Mouse (Mus musculus) embryonic facial prominence, embryonic 15.5 days (tissue): ENCODE measurements around the gene Hdac4. TPM values are rescaled to one million over a fixed set of nuclear protein-coding genes. Genes with fewer than 3 reads are reported as not detected.
A peak's percentile ranks its signal among the peaks of the same experiment; 100 is the strongest.

ENCODE experiments used
- ATAC-seq: fragments of 200-750 bp; cut with Nextera tagmentation; 2 replicates; pipeline ENCODE4 v1.8.0; 2017; ENCODE audit warnings: low read depth, moderate TSS enrichment; ENCODE audit not compliant: insufficient number of reproducible peaks, low FRiP score, low TSS enrichment
- H3K27ac ChIP-seq: fragments of 300-500 bp; sonication (generic); replicated peaks from 2 replicates; pipeline ENCODE4 v1.5.1; 2015; ENCODE audit warnings: mild to moderate bottlenecking, inconsistent platforms
- H3K27me3 ChIP-seq: fragments of 300-500 bp; sonication (generic); 2 replicates; pipeline ENCODE4 v1.6.1; 2015; ENCODE audit warnings: inconsistent platforms
- H3K36me3 ChIP-seq: fragments of 300-500 bp; sonication (generic); 2 replicates; pipeline ENCODE4 v1.6.1; 2015; ENCODE audit warnings: mild to moderate bottlenecking, inconsistent platforms
- H3K4me1 ChIP-seq: fragments of 300-500 bp; sonication (generic); 2 replicates; pipeline ENCODE4 v1.6.1; 2015; ENCODE audit warnings: inconsistent platforms
- H3K4me2 ChIP-seq: fragments of 300-500 bp; sonication (generic); replicated peaks from 2 replicates; pipeline ENCODE4 v1.6.1; 2015; ENCODE audit warnings: mild to moderate bottlenecking, inconsistent platforms
- H3K4me3 ChIP-seq: fragments of 300-500 bp; sonication (generic); replicated peaks from 2 replicates; pipeline ENCODE4 v1.5.1; 2015; ENCODE audit warnings: mild to moderate bottlenecking, inconsistent platforms
- H3K9ac ChIP-seq: fragments of 300-500 bp; sonication (generic); 2 replicates; pipeline ENCODE4 v1.6.1; 2015; ENCODE audit warnings: inconsistent platforms
- H3K9me3 ChIP-seq: fragments of 300-500 bp; sonication (generic); replicated peaks from 2 replicates; pipeline ENCODE4 v1.6.1; 2016; ENCODE audit warnings: inconsistent platforms
- WGBS: fragments of 180-500 bp; shearing (Covaris S2); methylation state at CpG from one replicate; pipeline ENCODE4 v1.1.7; 2015; 5-methylcytosine and 5-hydroxymethylcytosine counted together
- polyA plus RNA-seq: library from polyadenylated mRNA; unstranded; fragments of >200 nt; fragmentation: Nextera tagmentation; extraction: Ambion mirVana; gene quantifications from 2 replicates; pipeline ENCODE4 v1.2.1, GENCODE M21; 2015

Gene Hdac4
- polyA plus RNA-seq: 27.5 and 28.9 TPM in 2 replicates

DNA sequence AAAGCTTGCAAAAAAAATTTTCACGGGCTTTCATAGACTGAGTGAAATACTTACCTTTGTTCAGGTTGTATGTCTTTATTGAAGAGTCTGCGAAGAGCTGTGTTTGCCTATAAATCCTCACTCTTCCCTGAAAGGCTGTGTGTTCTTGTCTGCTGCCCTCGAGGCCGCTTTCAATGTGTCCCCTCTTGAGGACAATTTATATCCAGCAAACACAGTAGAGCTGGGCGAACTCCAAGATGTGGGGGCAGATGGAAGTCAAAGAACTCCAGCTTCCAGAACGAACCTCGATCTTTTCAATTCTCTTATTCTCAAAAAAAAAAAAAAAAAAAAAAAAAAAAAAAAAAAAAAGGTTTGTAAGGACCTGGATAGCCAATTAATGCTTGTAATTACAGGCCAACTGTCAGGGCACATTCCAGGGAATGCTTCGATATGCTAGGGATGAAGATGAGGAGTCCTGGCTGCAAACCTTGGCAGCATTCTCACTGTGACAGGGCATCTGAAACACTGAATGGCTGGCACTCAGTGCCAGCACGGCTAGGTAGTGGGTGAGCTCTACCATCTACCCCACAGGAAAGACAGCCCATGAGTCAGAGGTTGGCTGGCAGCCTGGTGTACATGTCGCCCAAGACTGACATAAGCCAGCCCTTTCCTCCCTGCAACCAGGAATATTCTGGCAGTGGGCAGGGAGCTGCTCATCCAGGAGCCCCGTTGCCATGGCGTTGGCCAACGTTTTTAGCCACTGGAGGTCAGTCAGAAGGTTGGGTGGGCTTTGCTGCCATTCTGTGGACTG, at the start of gene Hdac4:
TSS of gene Hdac4 (minus strand) at position 340 of the 790 bp plus-strand sequence.
- H3K36me3 ChIP-seq: no peaks in the 10 kb centered on the region
- WGBS: 68% methylated on average over 13 of the region's 13 CpGs
- H3K4me2 ChIP-seq: no peak within 1 kb of the TSS
- ATAC-seq: no peak
- no peaks in the 10 kb centered on the region for H3K27me3 ChIP-seq
- no peak within 1 kb of the TSS for H3K27ac ChIP-seq
- no peak within 1 kb of the TSS for H3K9ac ChIP-seq
- H3K4me3 ChIP-seq: no peak within 1 kb of the TSS
- 0 out of 2 replicates have a peak, but pooled peaks cover 3% of the 10 kb centered on the region for H3K4me1 ChIP-seq
- H3K9me3 ChIP-seq: no peaks in the 10 kb centered on the region

DNA sequence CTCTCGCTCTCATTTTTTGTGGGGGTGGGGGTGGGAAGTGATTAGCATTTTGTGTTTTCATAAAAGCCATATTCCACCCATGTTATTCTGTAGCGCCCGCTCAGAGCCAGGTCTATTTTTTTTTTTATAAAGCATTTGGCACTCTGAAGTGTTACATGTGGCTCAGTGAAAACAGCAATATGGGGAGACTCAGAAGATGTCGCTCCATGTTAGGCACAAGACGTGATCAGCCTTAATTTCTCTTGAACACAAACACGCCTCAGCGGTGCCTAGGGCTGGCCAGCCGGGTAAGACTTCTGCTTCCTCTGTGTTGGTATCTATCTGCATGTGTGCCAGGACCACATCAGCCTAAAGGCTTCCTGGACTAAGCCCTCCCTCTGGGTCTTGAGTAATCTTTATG, 48.0 kb upstream of the Hdac4 start:
- Histone ChIP-seq H3K9me3 (no peaks in the 10 kb centered on the region), H3K9ac (no peak overlapping the region), H3K27ac (no peak overlapping the region), H3K36me3 (no peaks in the 10 kb centered on the region), H3K4me1 (no peaks in the 10 kb centered on the region), H3K4me3 (no peak overlapping the region), H3K27me3 (no peaks in the 10 kb centered on the region), H3K4me2 (no peak overlapping the region)
- WGBS: 81% methylated on average over 8 of the region's 8 CpGs
- no peak for ATAC-seq

DNA sequence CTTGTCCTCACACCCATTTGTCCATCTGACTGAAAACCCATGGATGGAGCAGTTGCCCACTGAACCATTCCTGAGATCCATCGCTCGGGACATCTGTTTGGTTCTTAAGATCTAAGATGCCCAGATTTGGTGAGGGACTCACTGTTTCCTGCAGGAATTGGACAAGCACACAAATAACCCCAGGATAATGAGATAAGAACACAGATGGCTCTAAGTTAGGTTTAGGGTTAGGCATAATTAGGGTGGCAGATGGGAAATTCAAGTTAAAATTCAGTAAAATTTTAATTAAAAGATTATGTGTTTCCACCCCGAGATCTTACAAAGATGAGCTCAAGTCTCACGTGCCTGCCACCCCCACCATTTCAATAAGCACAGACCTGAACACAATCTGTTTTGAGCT, 44.6 kb upstream of the Hdac4 start:
- no peak for ATAC-seq
- Histone ChIP-seq H3K27ac (no peak overlapping the region), H3K4me3 (no peak overlapping the region), H3K4me1 (no peaks in the 10 kb centered on the region), H3K36me3 (no peaks in the 10 kb centered on the region), H3K4me2 (no peak overlapping the region), H3K27me3 (no peaks in the 10 kb centered on the region), H3K9me3 (no peaks in the 10 kb centered on the region), H3K9ac (no peak overlapping the region)
- WGBS: 78% methylated on average over 4 of the region's 4 CpGs

DNA sequence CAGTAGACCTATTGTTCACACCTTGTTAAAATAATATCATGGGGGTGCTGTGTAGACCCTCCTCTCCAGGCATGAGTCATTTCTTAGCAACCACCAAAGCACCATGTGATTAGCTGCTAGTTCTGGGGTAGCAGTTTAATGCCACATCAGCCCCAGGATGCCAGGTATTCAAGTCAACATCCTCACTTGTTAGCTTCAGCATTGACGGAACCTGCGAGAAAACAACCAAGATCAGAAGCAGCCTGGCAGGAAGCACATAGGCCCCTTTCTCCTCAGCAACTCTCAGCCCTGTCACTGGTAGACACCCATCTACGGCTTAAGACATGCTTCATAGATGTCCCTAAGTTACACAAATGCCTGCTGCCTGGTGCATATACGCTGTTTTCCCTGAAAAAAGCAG, 40.1 kb upstream of the Hdac4 start:
- Histone ChIP-seq H3K4me3 (no peak overlapping the region), H3K9ac (no peak overlapping the region), H3K27ac (no peak overlapping the region), H3K4me1 (no peaks in the 10 kb centered on the region), H3K4me2 (no peak overlapping the region), H3K9me3 (no peaks in the 10 kb centered on the region), H3K27me3 (no peaks in the 10 kb centered on the region), H3K36me3 (no peaks in the 10 kb centered on the region)
- no peak for ATAC-seq
- 93% methylated on average over 4 of the region's 4 CpGs for WGBS

DNA sequence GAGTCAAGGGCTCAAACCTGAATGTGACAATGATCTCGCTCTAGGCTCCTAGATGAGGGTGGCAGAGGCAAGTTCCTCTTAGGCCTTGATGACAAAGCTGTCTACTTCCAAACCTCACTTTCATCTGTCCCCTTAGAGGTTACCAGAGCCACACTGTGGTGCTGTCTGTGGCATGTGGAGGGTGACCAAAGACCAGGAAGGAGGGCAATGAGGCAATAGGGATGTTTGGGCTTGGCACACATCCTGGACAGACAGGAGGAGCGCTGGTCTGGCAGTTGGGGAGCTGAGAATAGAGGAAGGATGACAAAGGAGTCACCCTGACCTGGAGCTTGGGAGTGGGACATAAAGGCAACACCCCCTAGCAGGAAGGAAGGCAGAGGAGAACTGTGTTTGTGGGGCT, 29.8 kb upstream of the Hdac4 start:
- Histone ChIP-seq H3K9me3 (no peaks in the 10 kb centered on the region), H3K4me1 (peaks cover 16% of the 10 kb centered on the region), H3K9ac (no peak overlapping the region), H3K4me2 (no peak overlapping the region), H3K4me3 (no peak overlapping the region), H3K27ac (no peak overlapping the region), H3K36me3 (no peaks in the 10 kb centered on the region), H3K27me3 (no peaks in the 10 kb centered on the region)
- 86% methylated on average over 2 of the region's 2 CpGs for WGBS
- ATAC-seq: no peak

DNA sequence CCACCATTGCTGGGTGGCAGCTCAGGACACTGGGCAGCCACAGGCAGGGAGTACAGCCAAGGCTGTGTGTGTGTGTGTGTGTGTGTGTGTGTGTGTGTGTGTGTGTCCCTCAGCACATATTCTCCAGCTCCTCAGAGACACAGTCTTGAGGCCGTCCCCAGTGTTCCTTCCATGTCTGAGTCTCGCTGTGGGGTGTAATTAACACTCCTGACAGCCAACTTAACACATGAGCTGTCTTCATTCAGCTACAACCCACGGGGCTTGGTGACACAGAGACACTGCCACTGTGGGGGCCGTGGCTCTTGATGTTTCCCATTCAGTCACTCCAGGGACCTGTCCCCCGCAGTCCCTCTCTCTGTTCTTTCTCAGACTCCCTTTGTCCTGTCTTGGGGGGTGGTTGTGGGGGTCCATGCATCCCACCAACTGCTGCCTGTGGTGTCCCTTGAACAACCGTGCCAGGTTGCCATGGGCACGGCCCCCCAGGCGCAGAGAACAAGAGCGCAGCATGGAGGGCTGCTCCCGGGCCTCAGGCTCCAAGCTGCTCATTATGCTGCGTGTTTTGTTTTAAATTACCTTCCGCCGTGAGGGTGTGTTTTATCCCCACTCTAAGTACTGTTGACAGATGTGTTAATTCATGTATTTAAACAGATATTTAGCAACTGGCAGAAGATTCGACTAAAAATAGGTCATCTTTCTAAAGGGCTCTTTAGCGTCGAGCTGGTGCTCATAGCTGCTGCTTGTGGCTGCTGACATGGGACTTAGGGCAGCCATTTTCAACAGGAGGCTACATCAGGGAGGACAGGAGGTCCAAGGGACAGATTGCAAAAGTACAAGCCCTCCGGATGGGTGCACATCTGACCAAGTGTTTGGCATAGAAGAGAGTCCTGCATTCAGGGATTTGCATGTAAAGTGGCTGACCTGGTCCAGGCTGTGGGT, 28.7 kb upstream of the Hdac4 start:
- Histone ChIP-seq H3K9me3 (no peaks in the 10 kb centered on the region), H3K36me3 (no peaks in the 10 kb centered on the region), H3K4me3 (no peak overlapping the region), H3K27me3 (no peaks in the 10 kb centered on the region), H3K4me1 (peaks cover 16% of the 10 kb centered on the region), H3K9ac (no peak overlapping the region), H3K4me2 (no peak overlapping the region), H3K27ac (no peak overlapping the region)
- peak; percentile 49; the same call in 1 of the 2 replicates for ATAC-seq
- WGBS: 14% methylated on average over 17 of the region's 17 CpGs

DNA sequence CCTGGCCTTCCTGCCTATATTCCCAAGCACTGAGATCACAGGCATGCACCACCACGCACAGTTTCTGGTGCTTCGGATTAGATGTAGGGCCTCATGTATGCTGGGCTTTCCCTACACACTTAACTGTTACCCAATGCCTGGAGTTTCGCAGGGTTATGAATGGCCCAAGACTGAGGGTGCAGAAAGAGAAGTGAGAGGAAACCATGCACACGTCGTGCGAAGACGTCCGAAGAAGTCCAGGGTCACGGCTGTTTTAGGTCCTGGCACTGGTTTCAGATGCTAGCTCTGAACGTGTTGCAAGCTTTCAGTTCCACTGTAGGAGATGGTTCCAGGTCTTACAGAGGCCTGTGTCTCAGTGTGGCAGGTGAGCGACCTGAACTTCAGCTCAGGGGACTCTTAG, 21.2 kb upstream of the Hdac4 start:
- no peaks in the 10 kb centered on the region for H3K36me3 ChIP-seq
- no peak for ATAC-seq
- peaks cover 40% of the 10 kb centered on the region for H3K4me1 ChIP-seq
- H3K9ac ChIP-seq: no peak overlapping the region
- H3K9me3 ChIP-seq: no peaks in the 10 kb centered on the region
- WGBS: 76% methylated on average over 11 of the region's 11 CpGs
- H3K27ac ChIP-seq: peak overlapping the region; percentile 39; the same call in 1 of the 2 replicates
- no peak overlapping the region for H3K4me2 ChIP-seq
- H3K27me3 ChIP-seq: no peaks in the 10 kb centered on the region
- H3K4me3 ChIP-seq: no peak overlapping the region

DNA sequence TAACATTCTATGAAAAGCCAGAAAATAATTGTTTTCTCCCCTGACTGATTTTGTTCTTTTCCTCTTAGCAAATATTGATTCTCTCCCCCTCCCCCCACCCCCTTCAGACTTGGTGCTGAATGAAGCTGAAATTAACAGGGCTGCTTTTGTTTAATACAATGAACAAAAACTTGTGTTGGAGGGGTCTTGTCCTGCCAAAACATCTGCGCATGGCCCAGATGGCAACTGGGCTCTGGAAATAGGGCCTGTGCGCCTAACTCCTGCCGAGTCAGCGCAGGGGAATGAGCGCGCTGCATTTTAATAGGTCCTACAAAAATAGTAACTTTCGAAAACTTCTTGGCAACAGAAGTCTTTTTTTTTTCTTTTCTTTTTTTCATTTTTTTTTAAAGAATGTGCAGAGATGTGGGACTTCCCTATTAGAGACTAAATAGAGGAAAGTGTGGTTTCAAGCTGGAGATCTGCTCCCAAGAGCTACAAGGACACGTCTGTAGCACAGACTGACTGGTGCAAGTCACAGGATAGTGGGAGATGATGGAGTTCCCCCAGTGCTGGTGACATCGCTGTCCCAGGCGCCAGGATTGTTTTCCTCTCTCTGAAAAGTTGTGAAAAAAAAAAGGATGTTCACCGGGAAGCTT, 20.6 kb upstream of the Hdac4 start:
- H3K4me3 ChIP-seq: no peak overlapping the region
- peak; percentile 35; the same call in 1 of the 2 replicates for ATAC-seq
- H3K4me1 ChIP-seq: peaks cover 44% of the 10 kb centered on the region
- 36% methylated on average over 11 of the region's 11 CpGs for WGBS
- no peak overlapping the region for H3K4me2 ChIP-seq
- H3K27me3 ChIP-seq: no peaks in the 10 kb centered on the region
- H3K9ac ChIP-seq: no peak overlapping the region
- H3K36me3 ChIP-seq: no peaks in the 10 kb centered on the region
- H3K27ac ChIP-seq: peak overlapping the region; percentile 68
- H3K9me3 ChIP-seq: no peaks in the 10 kb centered on the region

DNA sequence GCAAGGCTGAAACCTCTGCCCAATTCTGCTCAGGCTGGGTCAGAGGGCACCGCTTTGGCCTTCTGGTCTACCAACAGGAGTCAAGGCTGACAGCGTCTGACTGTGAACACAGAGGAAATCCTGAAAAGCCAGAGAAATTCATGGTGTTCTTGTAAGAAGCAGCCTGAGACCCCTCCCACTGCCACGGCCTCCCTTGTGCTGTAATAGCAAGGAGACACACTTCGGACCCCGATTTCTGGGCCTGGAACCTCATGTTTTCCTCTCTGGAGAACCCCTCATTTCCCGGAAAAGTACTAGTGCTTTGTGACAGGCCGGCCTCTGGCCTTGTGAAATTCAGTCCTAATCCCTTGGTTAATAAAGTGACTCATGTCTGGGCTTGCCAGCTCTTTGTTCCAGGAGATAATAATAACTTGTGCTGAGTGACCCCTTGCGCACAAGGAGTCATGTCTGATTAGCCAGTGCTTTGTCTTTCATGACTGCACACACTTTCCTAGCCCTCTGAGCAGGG, 19.7 kb upstream of the Hdac4 start:
- H3K9me3 ChIP-seq: no peaks in the 10 kb centered on the region
- H3K27ac ChIP-seq: peak overlapping the region; percentile 68
- H3K9ac ChIP-seq: no peak overlapping the region
- ATAC-seq: no peak
- no peak overlapping the region for H3K4me2 ChIP-seq
- no peaks in the 10 kb centered on the region for H3K27me3 ChIP-seq
- no peak overlapping the region for H3K4me3 ChIP-seq
- 74% methylated on average over 8 of the region's 8 CpGs for WGBS
- H3K4me1 ChIP-seq: peaks cover 48% of the 10 kb centered on the region
- H3K36me3 ChIP-seq: no peaks in the 10 kb centered on the region

DNA sequence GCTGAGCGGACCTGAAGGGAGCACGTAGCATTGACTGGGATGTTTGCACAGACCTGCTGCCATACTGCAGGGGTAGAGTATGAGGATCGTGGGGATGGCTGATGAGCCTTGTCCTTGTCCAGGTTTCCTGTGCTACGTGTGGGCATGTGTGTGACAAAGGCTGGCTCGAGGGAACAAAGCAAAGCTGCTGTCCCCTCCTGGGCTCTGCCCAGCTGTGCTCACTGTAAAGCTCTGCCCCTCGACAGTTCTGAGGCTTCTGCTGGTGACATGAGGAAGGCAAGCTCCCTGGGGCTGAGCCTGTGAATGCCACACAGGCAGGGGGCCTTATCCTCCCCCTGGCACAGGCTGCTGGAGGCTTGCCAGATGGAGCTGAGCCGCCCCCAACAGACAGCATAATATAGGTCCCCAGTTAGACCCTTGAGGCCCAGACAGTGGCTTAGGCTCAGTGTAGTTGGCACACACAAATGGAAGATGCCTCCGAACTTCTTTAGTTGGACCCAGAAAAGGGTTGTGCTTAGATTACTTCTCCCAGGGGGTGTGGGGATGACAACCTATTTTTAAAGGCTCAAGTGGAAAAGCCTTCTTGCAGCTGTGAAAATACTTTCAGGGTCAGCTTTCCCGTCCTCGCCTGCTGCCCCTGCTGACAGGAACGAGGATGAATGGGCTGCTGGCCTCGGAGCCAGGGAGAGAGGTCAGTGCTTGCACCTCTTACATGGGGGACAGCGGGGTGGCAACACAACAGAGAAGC, 16.7 kb upstream of the Hdac4 start:
- peak; percentile 52; the same call in 1 of the 2 replicates for ATAC-seq
- H3K27ac ChIP-seq: peak overlapping the region; percentile 40

More for the DNA sequence above, 16.7 kb upstream of the Hdac4 start:
- Histone ChIP-seq H3K4me3 (no peak overlapping the region), H3K4me2 (0 out of 2 replicates have a peak overlapping the region, but pooled peaks have one; percentile 4), H3K9me3 (no peaks in the 10 kb centered on the region), H3K27me3 (no peaks in the 10 kb centered on the region), H3K4me1 (peaks cover 47% of the 10 kb centered on the region), H3K9ac (no peak overlapping the region), H3K36me3 (no peaks in the 10 kb centered on the region)
- WGBS: 24% methylated on average over 13 of the region's 13 CpGs
